Mouse (Mus musculus) liver, embryonic 11.5 days (tissue): Measurements from ENCODE around the gene Cped1. TPM values are rescaled to one million over a fixed set of nuclear protein-coding genes. Genes with fewer than 3 reads are reported as not detected.

Experiments
- ATAC-seq: fragments of 200-750 bp; cut with Nextera tagmentation; replicated peaks from 2 replicates; pipeline ENCODE4 v1.8.0; 2017; ENCODE audit warnings: moderate number of reproducible peaks, mild to moderate bottlenecking, moderate TSS enrichment, moderate library complexity; ENCODE audit not compliant: low FRiP score
- DNase-seq: peaks from one replicate; pipeline ENCODE4 v3.0.0-alpha.2; 2017; ENCODE audit warnings: low spot score
- H3K27ac ChIP-seq: fragments of 300-500 bp; sonication (generic); 2 replicates; pipeline ENCODE4 v1.5.1; 2014; ENCODE audit warnings: mild to moderate bottlenecking, low read depth, low read length, control low read depth
- H3K27me3 ChIP-seq: fragments of 300-500 bp; sonication (generic); replicated peaks from 2 replicates; pipeline ENCODE4 v1.6.1; 2014; ENCODE audit warnings: low read length, mixed read lengths; ENCODE audit not compliant: control insufficient read depth, insufficient read depth
- H3K36me3 ChIP-seq: fragments of 300-500 bp; sonication (generic); 2 replicates; pipeline ENCODE4 v1.6.1; 2014; ENCODE audit warnings: mild to moderate bottlenecking, low read length, moderate library complexity, mixed read lengths; ENCODE audit not compliant: control insufficient read depth, insufficient read depth
- H3K4me1 ChIP-seq: fragments of 300-500 bp; sonication (generic); replicated peaks from 2 replicates; pipeline ENCODE4 v1.6.1; 2014; ENCODE audit warnings: low read length, mixed read lengths; ENCODE audit not compliant: control insufficient read depth, insufficient read depth
- H3K4me2 ChIP-seq: fragments of 300-500 bp; sonication (generic); 2 replicates; pipeline ENCODE4 v1.6.1; 2014; ENCODE audit warnings: mild to moderate bottlenecking, control low read depth, moderate library complexity
- H3K4me3 ChIP-seq: fragments of 300-500 bp; sonication (generic); 2 replicates; pipeline ENCODE4 v1.5.1; 2014; ENCODE audit warnings: low read depth, low read length, control low read depth
- H3K9ac ChIP-seq: fragments of 300-500 bp; sonication (generic); 2 replicates; pipeline ENCODE4 v1.6.1; 2014; ENCODE audit warnings: low read depth, low read length, control low read depth
- H3K9me3 ChIP-seq: fragments of 300-500 bp; sonication (generic); 2 replicates; pipeline ENCODE4 v1.6.1; 2016; ENCODE audit warnings: low read length, inconsistent platforms, mixed read lengths; ENCODE audit not compliant: control insufficient read depth
- WGBS: fragments of 180-500 bp; shearing (Covaris S2); extraction: QIAGEN DNeasy Blood & Tissue Kit; methylation state at CpG from one replicate; pipeline ENCODE4 v1.1.7; 2014; 5-methylcytosine and 5-hydroxymethylcytosine counted together
- polyA plus RNA-seq: library from polyadenylated mRNA; unstranded; fragments of >200 nt; fragmentation: Nextera tagmentation; extraction: Ambion mirVana; gene quantifications from 2 replicates; pipeline ENCODE4 v1.2.1, GENCODE M21; 2014

Gene Cped1
- polyA plus RNA-seq, 1 experiment from 2014 or later = 6.9 TPM

DNA sequence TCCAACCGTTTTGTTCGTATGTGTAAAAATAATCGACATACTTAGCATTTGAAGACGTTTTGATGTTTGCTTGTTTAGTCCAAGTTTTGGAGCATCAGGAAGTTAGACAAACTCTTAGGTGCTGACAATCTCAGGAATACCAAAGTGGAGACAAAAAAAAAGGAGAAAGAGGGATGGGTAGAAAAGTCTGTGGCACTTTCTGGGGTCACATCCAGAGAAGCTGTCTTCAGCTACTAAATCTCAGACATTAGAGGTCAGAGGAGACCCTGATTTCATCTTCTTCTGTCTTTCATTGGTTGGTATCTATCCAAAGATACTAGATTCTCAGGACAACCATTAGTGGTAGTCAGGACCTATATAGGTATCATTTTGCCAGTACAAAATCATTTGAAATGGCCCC is 5.4 kb downstream of the Cped1 start:
- H3K36me3 ChIP-seq = no peaks in the 10 kb centered on the region
- H3K27ac ChIP-seq = no peak overlapping the region
- no peak overlapping the region for H3K4me2 ChIP-seq
- H3K4me1 ChIP-seq = no peaks in the 10 kb centered on the region
- 79% methylated on average over 4 of the region's 4 CpGs for WGBS
- no peaks in the 10 kb centered on the region for H3K9me3 ChIP-seq
- H3K9ac ChIP-seq = no peak overlapping the region
- H3K4me3 ChIP-seq = no peak overlapping the region
- DNase-seq (no peak), ATAC-seq (no peak)
- peaks cover 3% of the 10 kb centered on the region for H3K27me3 ChIP-seq

DNA sequence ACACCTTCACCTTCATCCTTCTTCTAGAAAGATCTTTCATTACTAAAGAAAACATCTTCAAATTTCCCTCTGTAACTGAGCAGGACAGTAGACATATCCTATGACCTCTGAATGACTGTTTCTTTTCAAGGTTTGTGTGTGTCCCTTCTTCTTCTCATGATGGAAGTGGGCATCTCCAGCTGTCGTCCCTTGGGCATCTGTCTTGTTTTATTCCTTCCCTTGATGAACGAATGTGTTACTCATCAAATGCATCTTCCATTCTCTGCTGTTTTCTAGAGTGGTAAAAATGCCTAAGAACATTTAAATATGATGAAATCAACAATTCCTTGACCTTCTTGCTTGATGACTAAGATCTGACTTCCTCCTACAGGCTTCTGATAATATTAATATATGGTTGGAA is 7.4 kb downstream of the Cped1 start:
- ATAC-seq (no peak), DNase-seq (no peak)
- no peaks in the 10 kb centered on the region for H3K27me3 ChIP-seq
- no peaks in the 10 kb centered on the region for H3K9me3 ChIP-seq
- WGBS = 78% methylated on average over 2 of the region's 2 CpGs
- H3K4me3 ChIP-seq = no peak overlapping the region
- no peak overlapping the region for H3K9ac ChIP-seq
- H3K4me1 ChIP-seq = peaks cover 3% of the 10 kb centered on the region
- H3K4me2 ChIP-seq = no peak overlapping the region
- no peaks in the 10 kb centered on the region for H3K36me3 ChIP-seq
- H3K27ac ChIP-seq = no peak overlapping the region

DNA sequence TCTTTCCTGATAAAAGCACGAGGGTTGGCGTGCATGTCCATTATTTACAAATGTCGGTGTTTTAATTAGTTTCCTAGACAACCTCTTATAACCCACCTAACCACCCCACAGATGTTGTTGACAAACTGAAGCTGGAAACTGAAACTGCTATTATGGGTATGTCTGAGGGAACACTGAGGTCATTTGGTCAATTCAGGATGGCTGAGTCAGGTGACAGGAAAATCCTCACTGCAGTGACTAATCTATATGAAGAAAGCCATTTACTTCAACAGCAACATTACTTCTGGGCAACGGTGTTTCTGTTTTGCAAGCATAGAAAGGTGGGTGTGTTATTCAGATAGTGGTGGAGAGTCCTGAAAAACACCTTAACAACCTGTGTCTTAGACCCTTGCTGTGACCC is 12.4 kb downstream of the Cped1 start:
- Histone ChIP-seq H3K9me3 (no peaks in the 10 kb centered on the region), H3K4me1 (peaks cover 8% of the 10 kb centered on the region), H3K27ac (no peak overlapping the region), H3K9ac (no peak overlapping the region), H3K36me3 (no peaks in the 10 kb centered on the region), H3K4me3 (no peak overlapping the region), H3K27me3 (no peaks in the 10 kb centered on the region), H3K4me2 (no peak overlapping the region)
- no peak for DNase-seq
- WGBS = 47% methylated on average over 4 of the region's 4 CpGs
- no peak for ATAC-seq

DNA sequence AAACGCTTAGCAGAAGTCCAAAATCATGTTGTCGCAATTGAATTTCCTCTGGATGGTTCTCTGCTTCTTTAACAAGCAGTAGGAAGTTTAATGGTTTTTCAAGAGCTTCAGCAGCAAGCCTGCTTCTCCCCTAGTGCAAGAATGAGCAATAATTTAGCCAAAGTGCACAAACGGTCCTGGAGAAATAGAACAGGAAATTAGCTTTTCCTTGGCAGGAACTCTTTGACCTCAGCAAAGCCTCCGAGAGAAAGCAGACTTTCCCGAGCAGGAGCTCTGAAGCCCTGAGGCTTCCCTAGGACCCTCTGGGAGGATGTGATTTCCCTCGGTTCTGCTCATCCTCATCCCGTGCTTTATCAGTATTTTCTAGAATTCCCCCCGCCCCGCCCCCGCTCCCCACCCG is 13.3 kb downstream of the Cped1 start:
- H3K4me1 ChIP-seq = peaks cover 8% of the 10 kb centered on the region
- H3K4me3 ChIP-seq = no peak overlapping the region
- no peaks in the 10 kb centered on the region for H3K9me3 ChIP-seq
- H3K9ac ChIP-seq = no peak overlapping the region
- H3K27ac ChIP-seq = peak overlapping the region; percentile 25; the same call in 1 of the 2 replicates
- no peak for DNase-seq
- no peaks in the 10 kb centered on the region for H3K36me3 ChIP-seq
- no peak overlapping the region for H3K4me2 ChIP-seq
- WGBS = 23% methylated on average over 11 of the region's 11 CpGs
- 0 out of 2 replicates have a peak, but pooled peaks have one; percentile 31 for ATAC-seq
- no peaks in the 10 kb centered on the region for H3K27me3 ChIP-seq

DNA sequence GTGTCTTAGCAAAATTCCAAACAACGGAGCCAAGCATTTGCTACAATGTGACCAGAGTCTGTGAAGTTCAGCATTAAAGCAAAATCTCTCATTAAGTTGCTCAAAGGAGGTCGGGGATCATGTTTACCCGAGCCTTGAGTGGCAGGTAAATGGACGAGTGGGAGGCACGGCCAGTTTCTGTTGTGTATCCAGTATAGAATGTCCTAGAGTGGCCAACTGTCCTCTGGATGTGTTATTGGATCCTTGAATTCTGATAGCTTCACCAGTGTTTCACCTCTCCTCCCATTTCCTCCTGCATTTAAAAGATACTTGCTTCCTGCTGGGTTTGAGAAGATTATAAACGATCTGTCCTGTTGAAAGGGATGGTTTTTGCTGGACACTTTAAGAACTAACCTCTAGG is 14.4 kb downstream of the Cped1 start:
- Histone ChIP-seq H3K4me2 (no peak overlapping the region), H3K27me3 (no peaks in the 10 kb centered on the region), H3K27ac (no peak overlapping the region; the same call in 1 of the 2 replicates), H3K4me3 (no peak overlapping the region), H3K9ac (no peak overlapping the region), H3K9me3 (no peaks in the 10 kb centered on the region), H3K4me1 (peaks cover 8% of the 10 kb centered on the region), H3K36me3 (no peaks in the 10 kb centered on the region)
- ATAC-seq = no peak
- WGBS = 50% methylated on average over 6 of the region's 6 CpGs
- DNase-seq = no peak

DNA sequence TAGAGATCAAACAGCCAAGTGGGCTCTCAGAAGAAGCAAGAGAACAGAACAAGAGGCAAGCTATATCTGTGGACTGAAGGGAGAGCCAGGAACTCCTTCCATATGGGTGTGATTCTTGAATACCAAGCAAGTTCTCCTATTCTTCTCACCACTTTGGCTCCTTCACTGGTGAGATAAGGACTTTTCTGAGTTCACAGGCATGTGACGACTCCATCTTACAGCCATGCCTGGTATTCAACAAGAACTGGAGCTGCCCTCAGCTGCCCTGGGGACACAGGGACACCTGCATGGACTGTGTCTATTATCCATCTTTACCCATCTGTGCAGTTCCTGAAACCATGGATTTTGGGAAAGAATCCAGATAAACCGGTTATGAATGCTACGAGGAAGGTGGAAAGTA is 15.2 kb downstream of the Cped1 start:
- no peak overlapping the region for H3K4me2 ChIP-seq
- WGBS = 76% methylated on average over 3 of the region's 3 CpGs
- no peaks in the 10 kb centered on the region for H3K9me3 ChIP-seq
- H3K4me1 ChIP-seq = peaks cover 8% of the 10 kb centered on the region
- no peak overlapping the region for H3K9ac ChIP-seq
- no peaks in the 10 kb centered on the region for H3K27me3 ChIP-seq
- H3K27ac ChIP-seq = no peak overlapping the region
- H3K36me3 ChIP-seq = no peaks in the 10 kb centered on the region
- no peak overlapping the region for H3K4me3 ChIP-seq
- no peak for DNase-seq
- ATAC-seq = no peak

DNA sequence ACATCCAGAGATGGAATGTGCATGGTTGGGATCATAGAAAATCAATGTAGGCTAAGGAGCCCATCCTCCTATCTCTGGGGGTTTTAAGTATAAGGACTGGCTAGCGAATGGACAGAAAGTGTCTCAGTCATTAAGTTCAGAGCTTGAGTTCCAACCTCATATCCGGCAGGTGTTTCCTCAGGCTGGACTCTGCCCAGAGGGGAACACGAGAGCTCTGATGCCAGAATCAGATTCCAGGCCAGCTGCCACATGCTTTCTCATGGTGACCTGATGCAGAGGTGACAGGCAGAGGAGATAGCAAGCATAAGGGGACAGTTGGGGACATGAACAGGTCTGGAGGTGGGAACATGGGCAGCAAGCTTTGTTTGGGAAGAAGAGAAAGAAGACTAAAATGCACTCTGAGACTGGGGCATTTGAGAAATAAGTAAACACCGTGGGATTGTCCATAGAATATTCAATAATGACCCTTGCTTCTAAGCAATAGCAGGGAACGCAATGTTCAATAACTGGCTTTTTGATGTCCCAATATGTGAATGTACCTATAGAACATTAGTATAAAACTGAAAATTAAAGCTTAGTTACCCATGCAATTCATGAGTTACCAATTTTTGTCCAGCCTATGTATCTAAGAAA is 15.7 kb downstream of the Cped1 start:
- no peaks in the 10 kb centered on the region for H3K27me3 ChIP-seq
- H3K9ac ChIP-seq = no peak overlapping the region
- no peak overlapping the region for H3K4me2 ChIP-seq
- WGBS = 67% methylated on average over 5 of the region's 5 CpGs
- no peak overlapping the region for H3K27ac ChIP-seq
- no peaks in the 10 kb centered on the region for H3K36me3 ChIP-seq
- DNase-seq = no peak
- H3K9me3 ChIP-seq = no peaks in the 10 kb centered on the region
- peaks cover 8% of the 10 kb centered on the region for H3K4me1 ChIP-seq
- no peak for ATAC-seq
- no peak overlapping the region for H3K4me3 ChIP-seq

DNA sequence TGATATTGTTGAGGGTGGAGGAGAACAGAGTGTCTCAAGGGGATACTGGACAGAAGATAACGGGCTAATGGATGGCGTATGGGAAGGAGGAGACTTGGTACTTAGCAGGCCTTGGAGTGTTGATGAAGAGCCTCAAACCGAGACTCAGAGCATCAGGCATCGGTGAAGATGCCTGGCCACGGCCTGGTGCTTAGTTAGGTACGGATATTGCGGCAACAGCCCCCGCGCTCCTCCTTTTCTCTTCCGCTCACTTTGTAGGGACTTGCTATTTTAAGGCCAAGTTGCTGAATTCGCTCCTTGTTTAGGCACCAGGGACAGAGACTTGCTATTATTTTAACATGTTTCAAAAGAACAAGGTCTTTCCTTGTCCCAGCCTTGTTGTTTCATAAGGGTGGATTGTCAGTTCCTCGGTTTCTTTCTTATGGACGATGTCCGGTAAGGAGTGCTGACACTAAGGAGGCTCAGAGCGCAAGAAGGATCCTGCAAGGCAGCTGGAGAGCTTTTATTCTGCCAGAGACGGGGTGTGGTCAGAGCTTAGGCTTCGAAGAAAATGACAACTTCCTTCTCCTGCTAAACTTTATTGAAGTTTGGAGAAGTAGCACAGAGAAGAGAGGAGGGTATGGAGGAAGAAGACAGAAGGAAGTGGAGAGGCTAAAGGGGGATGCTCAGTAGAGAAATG is 16.9 kb downstream of the Cped1 start:
- H3K36me3 ChIP-seq = no peaks in the 10 kb centered on the region
- no peak overlapping the region; the same call in 1 of the 2 replicates for H3K27ac ChIP-seq
- H3K4me2 ChIP-seq = peak overlapping the region; percentile 5; the same call in 1 of the 2 replicates
- H3K9ac ChIP-seq = no peak overlapping the region
- WGBS = 55% methylated on average over 17 of the region's 17 CpGs
- H3K9me3 ChIP-seq = no peaks in the 10 kb centered on the region
- no peak overlapping the region for H3K4me3 ChIP-seq
- peaks cover 8% of the 10 kb centered on the region for H3K4me1 ChIP-seq
- no peak for ATAC-seq
- H3K27me3 ChIP-seq = no peaks in the 10 kb centered on the region
- no peak for DNase-seq

DNA sequence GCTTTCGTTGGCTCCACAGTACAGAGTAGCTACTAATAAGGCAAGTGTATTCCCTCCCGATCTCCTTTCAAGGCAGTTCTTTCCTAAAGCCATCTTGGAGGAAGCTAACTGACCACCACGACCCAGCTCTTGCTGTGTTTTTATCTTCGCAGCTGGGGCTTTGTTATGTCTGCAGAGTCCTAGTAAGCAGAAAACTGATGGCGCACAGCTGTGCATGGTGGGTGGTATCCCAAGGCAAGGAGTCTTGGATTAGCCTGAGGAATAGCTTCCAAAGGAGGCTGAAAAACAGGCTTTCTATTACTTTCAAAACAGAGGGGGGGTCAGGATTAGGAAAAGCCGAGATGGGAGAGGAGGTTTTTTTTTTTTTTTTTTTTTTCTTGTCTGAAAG is 17.5 kb downstream of the Cped1 start:
- Histone ChIP-seq H3K36me3 (no peaks in the 10 kb centered on the region), H3K4me2 (peak overlapping the region; percentile 5; the same call in 1 of the 2 replicates), H3K9ac (no peak overlapping the region), H3K4me1 (peaks cover 4% of the 10 kb centered on the region), H3K27me3 (no peaks in the 10 kb centered on the region), H3K9me3 (no peaks in the 10 kb centered on the region), H3K4me3 (no peak overlapping the region), H3K27ac (no peak overlapping the region)
- DNase-seq (no peak), ATAC-seq (no peak)
- WGBS = 31% methylated on average over 6 of the region's 6 CpGs
